Mouse (Mus musculus): Measurements from ENCODE around the gene Usf2. TPM values are rescaled to one million over a fixed set of nuclear protein-coding genes. Genes with fewer than 3 reads are reported as not detected.

Gene Usf2
- polyA plus RNA-seq, 1 experiment from 2014 or later: 19.6 TPM

Other genes starting within 250 kb of the Usf2 start
- gene Atp4a, start 244.6 kb downstream of the Usf2 start, polyA plus RNA-seq (2014; fragmentation: Nextera tagmentation; extraction: Ambion mirVana): 0.17 and 1.4 TPM in 2 replicates
- 172 and 173 TPM in 2 replicates for gene Tmem147, start 227.3 kb downstream of the Usf2 start, polyA plus RNA-seq (2014; fragmentation: Nextera tagmentation; extraction: Ambion mirVana)
- 0.25 and 0.36 TPM in 2 replicates for gene Gapdhs, start 213.1 kb downstream of the Usf2 start, polyA plus RNA-seq (2014; fragmentation: Nextera tagmentation; extraction: Ambion mirVana)
- 0.49 and 0.56 TPM in 2 replicates for gene Sbsn, start 205.3 kb downstream of the Usf2 start, polyA plus RNA-seq (2014; fragmentation: Nextera tagmentation; extraction: Ambion mirVana)
- 1.1 and 1.2 TPM in 2 replicates for gene Dmkn, start 193.0 kb downstream of the Usf2 start, polyA plus RNA-seq (2014; fragmentation: Nextera tagmentation; extraction: Ambion mirVana)
- not detected in 2 replicates for gene Krtdap, start 168.9 kb downstream of the Usf2 start, polyA plus RNA-seq (2014; fragmentation: Nextera tagmentation; extraction: Ambion mirVana)
- not detected in 2 replicates for gene Ffar2, start 133.0 kb downstream of the Usf2 start, polyA plus RNA-seq (2014; fragmentation: Nextera tagmentation; extraction: Ambion mirVana)
- gene Ffar3, start 100.6 kb downstream of the Usf2 start, polyA plus RNA-seq (2014; fragmentation: Nextera tagmentation; extraction: Ambion mirVana): not detected in 2 replicates
- not detected in 2 replicates for gene Ffar1, start 95.2 kb downstream of the Usf2 start, polyA plus RNA-seq (2014; fragmentation: Nextera tagmentation; extraction: Ambion mirVana)
- gene Cd22, start 76.5 kb downstream of the Usf2 start, polyA plus RNA-seq (2014; fragmentation: Nextera tagmentation; extraction: Ambion mirVana): not detected in 2 replicates
- gene Mag, start 41.9 kb downstream of the Usf2 start, polyA plus RNA-seq (2014; fragmentation: Nextera tagmentation; extraction: Ambion mirVana): 0.09 TPM in 1 of 2 replicates, not detected in the other
- gene Hamp2, start 32.1 kb downstream of the Usf2 start, polyA plus RNA-seq (2014; fragmentation: Nextera tagmentation; extraction: Ambion mirVana): not detected in 2 replicates
- gene Hamp, start 12.8 kb downstream of the Usf2 start, polyA plus RNA-seq (2014; fragmentation: Nextera tagmentation; extraction: Ambion mirVana): not detected in 2 replicates
- 11.6 and 14.4 TPM in 2 replicates for gene Lsr, start 16.7 kb upstream of the Usf2 start, polyA plus RNA-seq (2014; fragmentation: Nextera tagmentation; extraction: Ambion mirVana)
- gene Fam187b, start 17.0 kb upstream of the Usf2 start, polyA plus RNA-seq (2014; fragmentation: Nextera tagmentation; extraction: Ambion mirVana): 0.72 and 0.89 TPM in 2 replicates
- 30.3 and 38.5 TPM in 2 replicates for gene Fxyd5, start 85.7 kb upstream of the Usf2 start, polyA plus RNA-seq (2014; fragmentation: Nextera tagmentation; extraction: Ambion mirVana)
- 2.5 and 4.9 TPM in 2 replicates for gene Fxyd7, start 94.7 kb upstream of the Usf2 start, polyA plus RNA-seq (2014; fragmentation: Nextera tagmentation; extraction: Ambion mirVana)
- gene Fxyd1, start 100.4 kb upstream of the Usf2 start, polyA plus RNA-seq (2014; fragmentation: Nextera tagmentation; extraction: Ambion mirVana): 566 and 581 TPM in 2 replicates
- gene Lgi4, start 102.5 kb upstream of the Usf2 start, polyA plus RNA-seq (2014; fragmentation: Nextera tagmentation; extraction: Ambion mirVana): 0.13 and 0.34 TPM in 2 replicates
- gene Fxyd3, start 119.9 kb upstream of the Usf2 start, polyA plus RNA-seq (2014; fragmentation: Nextera tagmentation; extraction: Ambion mirVana): 0.38 and 1.8 TPM in 2 replicates
- gene Hpn, start 158.5 kb upstream of the Usf2 start, polyA plus RNA-seq (2014; fragmentation: Nextera tagmentation; extraction: Ambion mirVana): 2.7 and 3.3 TPM in 2 replicates
- gene Scn1b, start 170.2 kb upstream of the Usf2 start, polyA plus RNA-seq (2014; fragmentation: Nextera tagmentation; extraction: Ambion mirVana): 3.0 TPM in 2 replicates
- gene Gramd1a, start 199.1 kb upstream of the Usf2 start, polyA plus RNA-seq (2014; fragmentation: Nextera tagmentation; extraction: Ambion mirVana): 49.0 and 55.9 TPM in 2 replicates